11 mouse cellular contexts compared by ENCODE assay signal in genomic region chr2:101295678-101296368, GRCm38 (mm10).
DNase-seq lines count a peak whose midpoint lies in the region; ATAC-seq and TF ChIP-seq lines count a peak whose summit lies in the region.
"Had no signal": no experiment of that assay in that cellular context is flagged by ENCODE, and none has a peak within 500 bp of the region (broad histone marks: within the 10 kb centered on the region; RNA-seq: fewer than 3 reads in every experiment).

No protein-coding gene starts in this region.

- no peak overlapping the region for H3K27ac ChIP-seq in stomach, embryonic 14.5 days (ENCODE audit: low read length)
- no peak overlapping the region for H3K27ac ChIP-seq in stomach, postnatal 0 days (replicated peaks)
- H3K27ac ChIP-seq in hindbrain, embryonic 11.5 days (ENCODE audit: low read depth, low read length), result no peak overlapping the region
- H3K27ac ChIP-seq in heart, embryonic 10.5 days, result no peak overlapping the region
- H3K27ac ChIP-seq: embryonic facial prominence, embryonic 15.5 days had no signal

- no peak for TF ChIP-seq CTCF in stomach, postnatal 0 days (IDR thresholded peaks at IDR 0.05; ENCODE audit: low read depth)

- peak; percentile 2 to 8 for DNase-seq in kidney, postnatal 4 days
- no peak for DNase-seq in kidney, adult 8-10 months
- no peak for DNase-seq in stomach, postnatal 0 days (ENCODE audit: low spot score)
- DNase-seq in hindbrain, embryonic 11.5 days (ENCODE audit: low spot score), result peak; percentile 16
- DNase-seq in thymus, postnatal 25 days, result no peak
- no peak for DNase-seq in heart, embryonic 10.5 days (ENCODE audit: low spot score)
- DNase-seq in cerebellum, postnatal 14 days, result no peak
- DNase-seq: gastrocnemius, postnatal 10 days; kidney, adult 11 months had no signal

- 0 out of 2 replicates have a peak overlapping the region, but pooled peaks have one; percentile 20 for H3K4me2 ChIP-seq in stomach, embryonic 14.5 days (replicated peaks; ENCODE audit: low read depth, low read length)
- H3K4me2 ChIP-seq in stomach, postnatal 0 days (replicated peaks; ENCODE audit: low read depth), result no peak overlapping the region
- H3K4me2 ChIP-seq in hindbrain, embryonic 11.5 days (replicated peaks; ENCODE audit: low read depth, low read length), result no peak overlapping the region
- H3K4me2 ChIP-seq: embryonic facial prominence, embryonic 15.5 days had no signal

- no peaks in the 10 kb centered on the region for H3K36me3 ChIP-seq in stomach, embryonic 14.5 days (ENCODE audit: control insufficient read depth, insufficient read depth, low read length)
- H3K36me3 ChIP-seq in stomach, postnatal 0 days (ENCODE audit: control insufficient read depth, insufficient read depth, low read length), result no peaks in the 10 kb centered on the region
- no peaks in the 10 kb centered on the region for H3K36me3 ChIP-seq in hindbrain, embryonic 11.5 days (ENCODE audit: control insufficient read depth, insufficient read depth, low read length)
- no peaks in the 10 kb centered on the region for H3K36me3 ChIP-seq in heart, embryonic 10.5 days
- H3K36me3 ChIP-seq: embryonic facial prominence, embryonic 15.5 days had no signal

- no peak overlapping the region for H3K4me3 ChIP-seq in stomach, embryonic 14.5 days (ENCODE audit: low read depth, low read length)
- no peak overlapping the region for H3K4me3 ChIP-seq in stomach, postnatal 0 days (ENCODE audit: low read depth, low read length)
- no peak overlapping the region for H3K4me3 ChIP-seq in hindbrain, embryonic 11.5 days (ENCODE audit: low read depth, low read length)
- H3K4me3 ChIP-seq in heart, embryonic 10.5 days, result no peak overlapping the region
- H3K4me3 ChIP-seq: embryonic facial prominence, embryonic 15.5 days had no signal

- 27% methylated on average over 10 of the region's 10 CpGs for WGBS in stomach, embryonic 14.5 days
- 27% methylated on average over 10 of the region's 10 CpGs for WGBS in stomach, postnatal 0 days
- WGBS in hindbrain, embryonic 11.5 days, result 38% methylated on average over 10 of the region's 10 CpGs
- WGBS in heart, embryonic 10.5 days, result 65% methylated on average over 10 of the region's 10 CpGs

- ATAC-seq in stomach, embryonic 14.5 days (ENCODE audit: insufficient number of reproducible peaks, insufficient read depth, low FRiP score, low read depth), result no peak
- ATAC-seq in stomach, postnatal 0 days (ENCODE audit: low FRiP score, low TSS enrichment), result no peak
- no peak for ATAC-seq in hindbrain, embryonic 11.5 days (ENCODE audit: low FRiP score)

- no peaks in the 10 kb centered on the region for H3K27me3 ChIP-seq in stomach, embryonic 14.5 days (ENCODE audit: control insufficient read depth, insufficient read depth, low read length)
- no peaks in the 10 kb centered on the region for H3K27me3 ChIP-seq in stomach, postnatal 0 days (ENCODE audit: control insufficient read depth, insufficient read depth, low read length)
- no peaks in the 10 kb centered on the region for H3K27me3 ChIP-seq in hindbrain, embryonic 11.5 days (ENCODE audit: control insufficient read depth, insufficient read depth, low read length)
- no peaks in the 10 kb centered on the region for H3K27me3 ChIP-seq in heart, embryonic 10.5 days (ENCODE audit: insufficient read depth, poor library complexity, severe bottlenecking)
- H3K27me3 ChIP-seq: embryonic facial prominence, embryonic 15.5 days had no signal

- H3K9ac ChIP-seq in stomach, embryonic 14.5 days (replicated peaks; ENCODE audit: low read depth, low read length), result no peak overlapping the region
- no peak overlapping the region for H3K9ac ChIP-seq in stomach, postnatal 0 days (ENCODE audit: low read length)
- no peak overlapping the region for H3K9ac ChIP-seq in hindbrain, embryonic 11.5 days (ENCODE audit: low read depth, low read length)
- H3K9ac ChIP-seq: embryonic facial prominence, embryonic 15.5 days had no signal

- no peak for TF ChIP-seq EP300 in stomach, postnatal 0 days (optimal IDR thresholded peaks at IDR 0.05)

- no peaks in the 10 kb centered on the region for H3K4me1 ChIP-seq in stomach, embryonic 14.5 days (ENCODE audit: control insufficient read depth, insufficient read depth, low read length)
- no peaks in the 10 kb centered on the region for H3K4me1 ChIP-seq in stomach, postnatal 0 days (replicated peaks; ENCODE audit: control insufficient read depth, insufficient read depth)
- H3K4me1 ChIP-seq in hindbrain, embryonic 11.5 days (replicated peaks; ENCODE audit: control insufficient read depth, insufficient read depth, low read length), result no peaks in the 10 kb centered on the region
- H3K4me1 ChIP-seq in heart, embryonic 10.5 days, result no peaks in the 10 kb centered on the region
- H3K4me1 ChIP-seq: embryonic facial prominence, embryonic 15.5 days had no signal

- no peaks in the 10 kb centered on the region for H3K9me3 ChIP-seq in stomach, embryonic 14.5 days (ENCODE audit: control insufficient read depth, low read depth, low read length)
- no peaks in the 10 kb centered on the region for H3K9me3 ChIP-seq in stomach, postnatal 0 days (ENCODE audit: control insufficient read depth, low read length)
- no peaks in the 10 kb centered on the region for H3K9me3 ChIP-seq in hindbrain, embryonic 11.5 days (ENCODE audit: control insufficient read depth, low read length)
- H3K9me3 ChIP-seq in heart, embryonic 10.5 days, result no peaks in the 10 kb centered on the region
- H3K9me3 ChIP-seq: embryonic facial prominence, embryonic 15.5 days had no signal

Comparison
In these comparisons a context has a peak if more than half of its experiments do, and no peak if none do; other contexts are left out.
1. DNase-seq: peak in kidney, postnatal 4 days (2 of 2) and hindbrain, embryonic 11.5 days (single experiment); none in kidney, adult 8-10 months (0 of 2), stomach, postnatal 0 days (single experiment), thymus, postnatal 25 days (single experiment), heart, embryonic 10.5 days (single experiment) and cerebellum, postnatal 14 days (0 of 2).